Mouse (Mus musculus) skeletal muscle tissue, adult 2 months (tissue): ENCODE results near the gene Umad1.
A peak's percentile ranks its signal among the peaks of the same experiment; 100 is the strongest.
"Not testable (repeated sequence)": the region's sequence is repeated elsewhere in the genome, so short reads cannot be mapped to it uniquely, and the experiment has no call there.

Experiments
- DNase-seq: peaks from one replicate; pipeline ENCODE4 v3.0.0-alpha.2; 2012; ENCODE audit warnings: low read depth, low spot score

Gene Umad1

GRCm38 (mm10) chr6:8312554-8312953, 53.5 kb downstream of the Umad1 start:
- no peak for DNase-seq

DNA sequence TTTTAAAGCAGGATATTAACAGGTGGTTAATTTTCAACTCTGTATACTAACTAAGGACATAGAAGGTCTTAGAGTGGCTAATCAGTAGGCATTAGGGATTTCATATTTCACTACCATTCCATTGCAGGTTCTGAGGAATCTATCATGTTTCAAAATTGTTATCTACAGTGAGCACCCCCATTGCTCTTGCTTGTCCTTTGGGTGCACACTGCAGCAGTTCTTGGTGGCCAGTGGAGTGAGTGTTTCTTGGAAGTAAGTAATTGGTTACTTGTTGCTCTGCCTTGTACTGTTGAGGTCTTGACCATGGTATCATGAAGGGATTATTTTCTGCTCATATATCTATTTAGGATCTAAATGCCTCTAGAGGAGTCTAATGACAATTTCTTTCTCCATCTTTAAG, 57.1 kb downstream of the Umad1 start:
- no peak for DNase-seq

DNA sequence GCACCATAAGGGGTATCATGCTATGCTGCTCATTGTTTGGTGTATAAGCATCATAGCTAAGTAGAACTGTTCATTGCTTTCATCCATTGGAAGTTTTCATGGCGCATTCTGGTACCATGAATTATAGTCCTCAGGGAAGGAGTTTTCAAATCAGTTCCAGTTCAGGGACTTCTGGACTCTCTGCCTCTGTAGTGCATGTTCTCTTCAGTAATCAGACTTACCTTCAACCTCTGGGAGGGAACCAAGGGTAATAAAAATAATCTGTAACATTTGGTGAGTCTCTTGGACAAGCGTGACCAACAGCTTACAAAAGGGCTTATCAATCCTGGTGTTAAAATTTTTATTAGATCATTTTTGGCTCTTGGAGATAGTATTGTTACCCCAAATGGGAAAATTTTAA, 60.5 kb downstream of the Umad1 start:
- no peak for DNase-seq

GRCm38 (mm10) chr6:8331496-8331895, 72.4 kb downstream of the Umad1 start:
- not testable (repeated sequence) for DNase-seq

- no peak for DNase-seq
Measured at GRCm38 (mm10) chr6:8333380-8333779, 74.3 kb downstream of the Umad1 start.

GRCm38 (mm10) chr6:8336487-8337390, 77.7 kb downstream of the Umad1 start:
- no peak for DNase-seq

DNA sequence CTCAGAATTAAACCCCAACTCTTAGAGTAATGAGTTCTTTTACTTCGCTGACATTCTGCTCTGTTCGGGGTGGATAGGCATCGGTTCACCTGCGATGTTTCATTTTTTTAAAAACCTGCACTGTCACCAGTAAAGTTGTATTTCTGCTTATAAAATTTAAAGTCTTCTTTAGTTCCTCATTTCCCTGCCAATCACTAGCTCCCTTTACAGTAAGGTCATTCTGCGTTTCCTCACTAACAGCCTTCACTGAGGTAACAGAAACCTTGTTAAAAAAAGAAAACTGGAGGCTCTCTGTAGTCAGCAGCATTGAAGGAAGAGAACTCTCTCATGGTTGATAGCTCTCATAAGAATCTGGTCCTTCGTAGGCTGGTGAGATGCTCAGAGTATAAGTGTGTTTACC, 80.4 kb downstream of the Umad1 start:
- no peak for DNase-seq

DNA sequence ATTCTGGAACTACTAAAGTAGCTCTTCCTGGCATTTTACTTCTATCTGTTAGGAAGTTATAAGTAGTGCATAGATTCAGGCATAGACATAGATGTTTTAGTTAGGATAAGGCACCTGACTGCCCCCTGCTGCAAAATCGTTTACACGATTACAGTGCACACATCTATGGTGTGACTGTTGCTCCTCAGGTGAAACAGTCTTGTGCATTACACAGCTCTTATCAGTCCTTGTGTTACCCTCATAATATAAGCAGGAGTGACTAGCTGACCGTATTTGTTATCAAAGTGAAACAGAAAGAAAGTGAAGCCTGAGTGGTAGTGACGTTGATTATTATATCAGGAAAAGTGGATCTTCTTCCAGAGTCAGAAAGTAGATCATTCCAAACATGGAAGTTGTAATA, 84.2 kb downstream of the Umad1 start:
- no peak for DNase-seq

GRCm38 (mm10) chr6:8345219-8345856, 86.2 kb downstream of the Umad1 start:
- peak; percentile 73 for DNase-seq

DNA sequence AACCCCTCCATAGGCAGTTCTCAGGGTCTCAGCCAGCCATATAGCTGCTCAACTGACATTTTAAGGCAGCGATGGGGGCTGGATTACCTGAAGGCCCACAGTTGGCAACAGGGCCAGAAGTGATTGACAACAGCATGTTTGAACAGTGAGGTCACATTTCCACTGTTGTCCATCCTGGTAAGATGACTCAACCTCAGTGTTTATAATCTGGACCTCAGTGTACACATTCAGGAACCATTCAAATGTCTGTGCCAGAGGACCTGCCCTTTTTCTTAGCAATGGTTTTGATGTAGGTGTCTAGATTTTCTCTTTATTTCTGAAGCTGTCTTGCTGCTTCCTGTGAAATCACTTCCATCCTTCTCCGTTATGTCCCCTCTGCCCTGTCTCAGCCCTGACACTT, 88.1 kb downstream of the Umad1 start:
- DNase-seq, result no peak

DNA sequence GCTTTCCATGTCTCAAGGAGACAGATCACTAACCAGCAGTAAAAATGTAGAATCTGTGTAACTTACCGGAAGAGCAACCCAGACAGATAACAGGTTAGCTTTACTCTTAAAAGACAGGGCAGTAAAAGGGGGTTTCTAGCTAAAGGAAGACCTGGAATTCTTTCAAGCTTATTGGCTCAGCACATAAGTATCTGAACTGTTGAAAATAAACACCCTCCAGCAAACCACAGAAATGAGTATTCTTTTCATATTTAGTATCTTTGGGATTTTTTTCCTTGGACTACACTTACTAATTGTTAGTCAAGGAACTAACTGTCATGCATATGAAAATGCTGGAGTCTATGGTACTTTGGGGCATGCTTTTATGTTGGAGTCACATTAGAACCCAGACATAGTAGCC, 89.3 kb downstream of the Umad1 start:
- no peak for DNase-seq

- no peak for DNase-seq
Measured at GRCm38 (mm10) chr6:8349060-8349670, 90.1 kb downstream of the Umad1 start.

DNA sequence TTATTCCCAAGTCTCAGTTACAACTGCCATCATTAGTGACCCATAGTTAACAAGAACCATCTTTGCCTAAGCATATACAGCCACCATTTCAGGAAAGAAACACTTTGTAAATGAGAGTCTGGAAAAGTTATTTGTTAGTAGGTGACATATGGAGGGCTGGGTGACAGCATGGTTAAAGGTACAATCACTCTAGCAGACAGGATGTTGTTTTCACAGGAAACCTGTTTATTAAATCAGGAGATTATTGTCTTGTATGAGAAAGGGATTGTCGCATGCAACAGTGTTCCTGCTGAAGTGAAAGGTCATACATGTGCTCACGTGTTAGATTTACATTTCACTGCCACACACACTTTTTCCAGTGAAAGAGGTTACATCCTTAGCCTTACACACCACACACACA, 92.4 kb downstream of the Umad1 start:
- no peak for DNase-seq

GRCm38 (mm10) chr6:8352533-8353168, 93.6 kb downstream of the Umad1 start:
- DNase-seq, result no peak

- no peak for DNase-seq
Measured at GRCm38 (mm10) chr6:8353461-8353860, 94.4 kb downstream of the Umad1 start.

DNA sequence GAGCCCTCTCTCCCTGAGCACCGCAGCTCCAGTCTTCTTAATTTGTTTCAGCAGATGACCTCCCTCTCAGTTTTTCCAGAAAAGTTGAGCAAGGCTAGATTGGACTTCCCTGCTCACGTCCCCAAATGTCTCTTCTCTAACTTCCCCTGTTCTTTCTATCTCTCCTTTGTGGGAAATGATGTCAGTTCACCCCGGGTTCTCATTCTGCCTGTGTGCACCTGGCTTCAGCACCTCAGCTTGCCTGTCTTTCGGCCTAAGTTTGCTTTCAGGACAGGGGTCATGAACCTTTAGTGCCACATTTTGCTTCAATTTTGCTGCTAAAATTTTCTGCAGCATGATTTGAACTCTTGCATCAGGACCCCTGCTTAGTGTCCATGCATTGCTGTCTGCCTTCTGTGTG, 95.8 kb downstream of the Umad1 start:
- no peak for DNase-seq

GRCm38 (mm10) chr6:8358232-8358631, 99.1 kb downstream of the Umad1 start:
- DNase-seq, result no peak

- DNase-seq, result no peak
Measured at GRCm38 (mm10) chr6:8358782-8359181, 99.7 kb downstream of the Umad1 start.

- no peak for DNase-seq
Measured at GRCm38 (mm10) chr6:8360805-8361204, 101.7 kb downstream of the Umad1 start.

GRCm38 (mm10) chr6:8364033-8364756, 105.1 kb downstream of the Umad1 start:
- DNase-seq, result no peak

DNA sequence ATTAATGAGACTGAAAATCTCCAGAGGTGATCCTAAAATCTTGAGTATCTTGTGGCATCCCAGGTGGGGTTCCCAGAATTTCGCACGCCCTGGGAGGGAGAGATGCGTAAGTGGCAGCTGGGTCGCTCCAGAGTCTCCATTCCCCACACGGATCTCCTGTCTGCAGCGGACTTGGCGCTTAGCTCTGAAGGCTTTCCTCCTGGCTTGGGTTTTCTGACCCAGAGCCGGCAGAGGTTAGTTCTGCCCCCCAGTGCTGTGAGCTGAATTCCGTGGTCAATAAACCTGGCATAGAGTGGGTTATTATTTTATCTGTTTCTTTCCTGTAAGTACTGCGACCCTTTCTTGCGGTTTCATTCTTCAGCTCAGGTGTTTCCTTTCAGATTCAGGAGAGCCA, 105.7 kb downstream of the Umad1 start:
- DNase-seq, result no peak

DNA sequence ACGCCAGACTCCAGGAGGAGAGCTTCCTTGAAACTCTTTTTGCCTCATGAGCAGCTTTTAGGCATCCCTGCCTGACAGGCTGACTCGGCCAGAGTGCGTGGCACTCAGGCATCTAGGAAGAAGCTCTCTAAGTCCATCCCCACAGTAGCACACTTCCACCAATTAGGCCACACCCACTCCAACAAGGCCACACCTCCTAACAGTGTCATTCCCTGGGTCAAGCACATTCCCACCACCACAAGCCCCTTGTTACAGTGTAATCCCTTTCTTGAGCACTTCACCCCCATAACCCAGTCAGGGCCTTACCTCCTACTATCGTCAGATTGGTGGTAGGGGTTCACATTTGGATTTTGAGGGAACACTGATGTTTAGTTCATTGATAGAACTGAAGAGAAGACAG, 108.6 kb downstream of the Umad1 start:
- no peak for DNase-seq
